Mouse (Mus musculus) testis, adult 2 months (tissue): ENCODE measurements around the gene Zfp346. TPM values are rescaled to one million over a fixed set of nuclear protein-coding genes. Genes with fewer than 3 reads are reported as not detected.

Source experiments
- H3K27ac ChIP-seq: fragments of 200-500 bp; 2 replicates; pipeline ENCODE4 v1.5.1; 2012; ENCODE audit warnings: low read depth, low read length; ENCODE audit not compliant: control insufficient read depth, insufficient read depth
- H3K27me3 ChIP-seq: fragments of 200-500 bp; 2 replicates; pipeline ENCODE4 v1.6.1; 2012; ENCODE audit warnings: mild to moderate bottlenecking, low read length, moderate library complexity; ENCODE audit not compliant: control insufficient read depth, insufficient read depth
- H3K36me3 ChIP-seq: fragments of 200-500 bp; 2 replicates; pipeline ENCODE4 v1.6.1; 2012; ENCODE audit warnings: mild to moderate bottlenecking, low read length; ENCODE audit not compliant: control insufficient read depth, insufficient read depth
- H3K4me1 ChIP-seq: fragments of 200-500 bp; 2 replicates; pipeline ENCODE4 v1.6.1; 2012; ENCODE audit warnings: low read length; ENCODE audit not compliant: control insufficient read depth, insufficient read depth
- H3K4me3 ChIP-seq: fragments of 200-500 bp; 2 replicates; pipeline ENCODE4 v1.5.1; 2012; ENCODE audit warnings: low read depth, mild to moderate bottlenecking, low read length, moderate library complexity, mixed read lengths; ENCODE audit not compliant: control insufficient read depth
- CTCF ChIP-seq: fragments of 200-500 bp; IDR thresholded peaks from 2 replicates; pipeline ENCODE4 v1.5.1; 2012; ENCODE audit warnings: low read depth, mild to moderate bottlenecking, inconsistent platforms, low read length, moderate library complexity; ENCODE audit not compliant: control insufficient read depth, insufficient read depth, insufficient replicate concordance
- POLR2A ChIP-seq: fragments of 200-500 bp; IDR thresholded peaks from 2 replicates; pipeline ENCODE4 v1.6.1; 2012; ENCODE audit warnings: low read depth, mild to moderate bottlenecking, inconsistent platforms, low read length, moderate library complexity; ENCODE audit not compliant: control insufficient read depth
- polyA plus RNA-seq: library from polyadenylated mRNA; depleted of rRNA; stranded (reverse); fragments of >200 nt; gene quantifications from 2 replicates; pipeline ENCODE4 v1.2.3, GENCODE M21; 2012; rRNA removed

Zfp346 gene
- polyA plus RNA-seq, 1 experiment = 27.4 TPM

- H3K4me3 ChIP-seq = no peak overlapping the region
- H3K27ac ChIP-seq = no peak overlapping the region
- TF ChIP-seq CTCF (no peak), POLR2A (no peak)
These were observed 76.7 kb downstream of the Zfp346 start for GRCm38 (mm10) chr13:55181786-55182172.

DNA sequence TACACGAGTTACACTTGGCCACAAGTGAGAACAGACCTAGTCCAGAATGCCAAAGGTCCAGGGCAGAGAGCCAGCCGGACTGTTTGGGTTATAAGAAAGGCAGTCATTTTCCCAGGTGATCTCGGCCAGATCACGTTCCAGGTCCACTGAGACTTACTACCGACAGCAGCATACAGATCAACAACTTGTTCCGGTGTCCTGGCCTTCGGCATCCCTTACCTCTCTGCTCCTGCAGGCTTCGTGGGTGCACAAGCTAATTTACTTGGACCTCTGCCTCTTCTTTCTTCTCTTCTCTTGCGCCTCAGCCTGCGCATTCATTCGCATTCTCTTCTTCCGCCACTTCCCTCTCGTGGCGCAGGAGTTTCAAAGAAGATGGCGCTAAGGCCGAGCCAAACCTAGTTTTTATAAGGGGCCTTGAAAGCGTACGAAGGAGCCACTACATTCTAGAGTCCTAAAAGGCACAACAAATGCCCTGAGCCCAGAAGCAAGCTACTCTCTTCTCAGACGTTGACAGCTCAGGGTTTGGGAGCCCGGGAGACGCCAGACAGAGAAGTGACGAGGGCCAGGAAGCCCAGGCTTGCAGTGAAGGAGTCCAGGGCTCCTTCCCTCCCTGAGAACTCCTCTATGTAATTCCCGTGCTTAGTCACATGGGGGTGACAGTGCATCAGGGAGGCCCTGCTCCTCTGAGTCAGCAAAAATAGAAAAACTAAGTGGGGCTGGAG is 77.2 kb downstream of the Zfp346 start:
- H3K4me3 ChIP-seq = peak overlapping the region; percentile 72
- H3K36me3 ChIP-seq = no peaks in the 10 kb centered on the region
- no peaks in the 10 kb centered on the region; the same call in 1 of the 2 replicates for H3K4me1 ChIP-seq
- peak overlapping the region; percentile 75 for H3K27ac ChIP-seq
- TF ChIP-seq CTCF = peak; percentile 51; the same call in 1 of the 2 replicates
- TF ChIP-seq POLR2A = peak; percentile 40; the same call in 1 of the 2 replicates
- H3K27me3 ChIP-seq = no peaks in the 10 kb centered on the region

More at GRCm38 (mm10) chr13:55181786-55182172, 76.7 kb downstream of the Zfp346 start:
- H3K4me1 ChIP-seq = no peaks in the 10 kb centered on the region; the same call in 1 of the 2 replicates
- no peaks in the 10 kb centered on the region for H3K36me3 ChIP-seq
- H3K27me3 ChIP-seq = no peaks in the 10 kb centered on the region

GRCm38 (mm10) chr13:55183382-55183781 is 78.3 kb downstream of the Zfp346 start:
- H3K4me1 ChIP-seq = no peaks in the 10 kb centered on the region; the same call in 1 of the 2 replicates
- no peak overlapping the region for H3K4me3 ChIP-seq
- H3K36me3 ChIP-seq = no peaks in the 10 kb centered on the region
- H3K27ac ChIP-seq = no peak overlapping the region
- no peaks in the 10 kb centered on the region for H3K27me3 ChIP-seq
- TF ChIP-seq POLR2A = no peak
- no peak for TF ChIP-seq CTCF

Other genes starting within 250 kb of the Zfp346 start
- 1.0 TPM in 2 replicates for gene Unc5a, start 155.9 kb upstream of the Zfp346 start, polyA plus RNA-seq
- gene Hk3, start 83.9 kb upstream of the Zfp346 start, polyA plus RNA-seq = 0.77 and 1.2 TPM in 2 replicates
- 6.4 and 8.3 TPM in 2 replicates for gene Uimc1, start 5.0 kb upstream of the Zfp346 start, polyA plus RNA-seq
- gene Gm17617, start 28.2 kb downstream of the Zfp346 start, polyA plus RNA-seq = not detected in 2 replicates
- 2.9 and 3.0 TPM in 2 replicates for gene Fgfr4, start 47.3 kb downstream of the Zfp346 start, polyA plus RNA-seq
- gene Nsd1, start 104.5 kb downstream of the Zfp346 start, polyA plus RNA-seq = 9.0 and 9.5 TPM in 2 replicates
- gene Prelid1, start 215.2 kb downstream of the Zfp346 start, polyA plus RNA-seq = 32.7 and 40.0 TPM in 2 replicates
- gene Rab24, start 216.6 kb downstream of the Zfp346 start, polyA plus RNA-seq = 33.4 and 37.0 TPM in 2 replicates
- 2.3 and 2.4 TPM in 2 replicates for gene Mxd3, start 224.5 kb downstream of the Zfp346 start, polyA plus RNA-seq